Mouse (Mus musculus) kidney, adult 2 months (tissue): ENCODE data around the gene Chd4.

ENCODE experiments used
- CTCF ChIP-seq: fragments of 200-500 bp; conservative IDR thresholded peaks from 2 replicates; pipeline ENCODE4 v1.5.1; 2011; ENCODE audit warnings: low read depth, mild to moderate bottlenecking, control low read depth, low read length, moderate library complexity, mixed read lengths; ENCODE audit not compliant: insufficient read depth, insufficient read length
- POLR2A ChIP-seq: fragments of 200-500 bp; IDR thresholded peaks from one replicate; pipeline ENCODE4 v1.6.1; 2011; ENCODE audit warnings: low read depth, low read length, control low read depth

DNA sequence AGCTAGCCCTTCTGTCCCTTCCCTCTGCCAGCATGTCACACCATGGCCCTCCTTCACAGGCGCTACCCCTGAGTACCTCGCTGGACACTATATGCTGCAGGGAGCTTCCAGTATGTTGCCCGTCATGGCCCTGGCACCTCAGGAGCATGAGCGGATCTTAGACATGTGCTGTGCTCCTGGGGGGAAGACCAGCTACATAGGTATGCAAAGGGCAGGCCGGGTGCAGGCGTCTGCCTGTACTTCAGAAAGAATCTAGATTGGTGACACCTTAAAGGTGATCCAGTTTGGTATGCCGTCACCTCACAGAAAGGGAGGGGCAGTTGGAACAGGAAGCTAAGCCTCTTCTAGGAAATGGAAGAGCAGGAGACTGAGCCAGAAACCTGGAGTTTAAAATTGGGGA, 44.0 kb downstream of the Chd4 start:
- TF ChIP-seq CTCF (no peak), POLR2A (no peak)
